Mouse (Mus musculus) heart, postnatal 10 days (tissue): ENCODE results near the gene Kcnh4. TPM values are rescaled to one million over a fixed set of nuclear protein-coding genes. Genes with fewer than 3 reads are reported as not detected.

Experiments used
- DNase-seq, 2 experiments: peaks; one replicate each; pipeline ENCODE4 v3.0.0; 2021
- intact Hi-C: fragments of 180-260 bp; cut with DNase I; formaldehyde crosslinking; loops from one replicate; pipeline ENCODE4 v1.15.1; 2025
- total RNA-seq, 2 experiments: library from RNA; stranded (reverse); gene quantifications; 2 replicates each; pipeline ENCODE4 v1.2.3; 2021

Gene Kcnh4
- total RNA-seq, 2 experiments from 2014 or later = not detected

DNA sequence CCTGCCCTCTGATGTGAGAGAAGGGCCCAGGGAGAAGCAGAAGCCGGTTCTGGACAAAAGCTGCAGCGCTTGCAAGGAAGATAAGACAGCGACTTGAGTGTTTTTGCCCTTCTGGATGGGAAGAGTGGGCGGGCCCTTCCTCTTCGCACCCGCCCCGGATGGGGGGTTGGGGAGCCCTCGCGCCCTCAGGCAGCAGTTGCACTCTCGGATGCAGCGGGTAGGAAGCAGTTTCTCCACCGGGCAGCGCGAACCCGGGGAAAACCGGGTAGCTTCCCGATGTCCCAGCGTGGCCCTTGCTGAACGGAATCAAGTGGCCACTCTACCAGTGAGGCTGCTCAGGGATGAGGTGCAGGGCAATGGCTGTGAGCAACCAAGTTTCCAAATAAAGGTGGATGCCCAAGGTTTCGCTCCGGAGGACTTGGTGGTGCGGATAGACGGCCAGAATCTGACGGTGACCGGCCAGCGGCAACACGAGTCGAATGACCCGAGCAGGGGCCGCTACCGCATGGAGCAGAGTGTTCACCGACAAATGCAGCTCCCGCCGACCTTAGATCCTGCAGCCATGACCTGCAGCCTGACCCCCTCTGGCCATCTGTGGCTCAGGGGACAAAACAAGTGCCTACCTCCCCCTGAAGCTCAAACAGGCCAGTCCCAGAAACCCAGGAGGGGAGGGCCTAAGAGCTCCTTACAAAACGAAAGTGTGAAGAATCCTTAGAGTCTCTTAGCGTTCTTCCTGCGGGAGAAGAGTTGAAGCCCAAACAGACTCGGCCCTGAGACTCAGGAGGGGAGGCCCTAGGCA lies 45.8 kb downstream of the Kcnh4 start, which contains the start of gene Hspb9:
Gene Hspb9 (plus strand): TSS at position 116 of the 799 bp plus-strand sequence.
- intact Hi-C loops = loop anchor here (1.0 to 10.0 kb wide), 4 partner anchors 23 to 351 kb away; no protein-coding TSS in a partner anchor
- DNase-seq = peak; percentile 78 to 79

DNA sequence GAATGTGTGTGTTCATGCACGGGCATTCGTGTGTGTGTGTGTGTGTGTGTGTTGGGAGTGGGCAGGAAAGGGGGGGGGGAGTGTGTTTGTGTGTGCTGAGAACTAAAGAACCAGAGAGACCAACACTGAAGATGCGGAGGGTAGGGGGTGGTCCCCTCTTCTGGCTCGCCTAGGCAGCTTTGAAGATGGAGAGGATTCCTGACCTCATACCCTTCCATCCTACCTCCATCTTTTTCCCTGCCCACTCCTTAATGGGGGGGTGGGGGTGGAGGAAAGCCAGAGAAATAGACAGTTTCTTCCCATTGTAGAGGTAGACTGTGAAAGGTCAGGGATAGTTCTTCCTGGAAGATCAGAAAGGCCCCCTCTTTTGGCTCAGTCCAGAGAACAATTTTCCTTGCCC lies 46.6 kb downstream of the Kcnh4 start:
- intact Hi-C loops = loop anchor here (5.0 to 10.0 kb wide), 2 partner anchors 244 to 352 kb away; no protein-coding TSS in a partner anchor
- no peak for DNase-seq

- intact Hi-C loops = loop anchor here (5.0 to 10.0 kb wide), 2 partner anchors 245 to 353 kb away; no protein-coding TSS in a partner anchor
- peak; percentile 89 to 90 for DNase-seq
These were observed 47.7 kb downstream of the Kcnh4 start, which contains the start of gene Kat2a for GRCm38 (mm10) chr11:100711783-100712615. Gene Kat2a, minus strand, starts transcription at chr11:100712465.

- no peak for DNase-seq
These were observed 48.8 kb downstream of the Kcnh4 start for GRCm38 (mm10) chr11:100710977-100711376.

GRCm38 (mm10) chr11:100710528-100710927 lies 49.2 kb downstream of the Kcnh4 start:
- intact Hi-C loops = loop anchor here (5.0 to 10.0 kb wide), 2 partner anchors 247 to 354 kb away; no protein-coding TSS in a partner anchor
- no peak for DNase-seq

More at GRCm38 (mm10) chr11:100710977-100711376, 48.8 kb downstream of the Kcnh4 start:
- intact Hi-C loops = loop anchor here (5.0 to 10.0 kb wide), 2 partner anchors 246 to 354 kb away; no protein-coding TSS in a partner anchor

DNA sequence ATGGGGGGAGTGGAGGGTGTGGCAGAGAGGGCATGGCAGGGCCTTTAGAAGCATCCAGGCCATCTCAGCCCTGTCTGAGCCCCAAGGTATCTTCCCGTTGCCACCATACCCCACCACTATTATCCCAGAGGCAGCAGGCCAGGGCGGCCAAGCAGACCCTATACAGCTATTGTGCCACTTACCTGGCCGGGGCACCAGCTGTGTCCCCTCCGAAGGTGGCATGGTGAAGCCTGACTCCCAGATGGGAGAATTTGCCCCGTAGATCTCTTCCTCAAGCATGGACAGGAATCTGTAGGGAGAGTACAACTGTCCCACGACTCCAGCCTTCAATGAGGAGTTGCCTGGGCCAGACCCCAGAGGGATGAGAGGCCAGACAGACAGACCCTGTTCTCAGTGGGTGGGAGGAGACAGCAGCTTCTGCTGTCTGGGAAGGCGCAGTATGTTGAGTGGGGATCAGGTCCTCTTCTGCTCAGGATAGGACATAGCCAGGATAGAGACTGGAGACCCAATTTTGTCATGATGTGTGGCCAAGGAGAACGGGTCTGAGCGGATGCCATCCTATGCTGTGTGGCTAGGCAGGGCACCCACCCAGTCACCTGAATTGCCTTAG lies 50.4 kb downstream of the Kcnh4 start:
- no peak for DNase-seq
- intact Hi-C loops = no loop called here

- no peak for DNase-seq
- intact Hi-C loops = no loop called here
These were observed 54.5 kb downstream of the Kcnh4 start for GRCm38 (mm10) chr11:100705095-100705747.

DNA sequence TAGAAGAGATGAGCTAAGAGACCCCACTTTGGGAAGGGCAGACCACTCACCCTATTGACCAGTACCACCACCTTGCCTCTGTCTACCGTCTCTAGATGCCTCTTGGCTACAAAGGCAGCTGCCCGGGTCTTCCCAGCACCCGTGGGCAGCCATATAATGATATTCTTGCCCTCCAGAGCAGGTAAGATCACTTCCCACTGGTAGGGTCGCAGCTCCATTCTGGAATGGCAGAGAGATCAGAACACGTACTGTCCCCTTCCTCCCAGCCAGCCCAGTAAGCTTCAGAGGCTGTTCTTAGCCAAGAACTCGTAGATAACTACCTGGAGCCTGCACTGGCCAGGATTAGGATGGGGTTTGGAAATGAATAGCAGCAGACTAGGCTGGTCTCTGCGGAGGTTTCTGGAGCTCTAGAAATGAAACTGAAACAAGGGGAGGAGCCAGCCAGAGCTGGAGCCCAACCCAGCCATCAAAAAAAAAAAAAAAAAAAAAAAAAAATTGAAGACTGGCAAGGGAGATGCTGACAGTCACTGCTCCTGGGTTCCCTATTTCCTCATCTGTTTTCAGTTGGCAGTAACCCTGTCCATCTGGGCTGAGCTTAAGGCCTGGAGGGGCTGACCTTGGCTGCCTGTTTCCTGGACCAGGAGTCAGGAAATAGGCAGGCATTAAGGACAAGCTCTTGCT lies 55.8 kb downstream of the Kcnh4 start, which contains the start of gene Dhx58:
Gene Dhx58 (minus strand): TSS at position 421 of the 681 bp plus-strand sequence.
- intact Hi-C loops = no loop called here
- peak in 1 of 2 experiments; percentile 33 for DNase-seq

- DNase-seq = no peak
- intact Hi-C loops = no loop called here
These were observed 56.4 kb downstream of the Kcnh4 start for GRCm38 (mm10) chr11:100703366-100703765.

GRCm38 (mm10) chr11:100702906-100703305 lies 56.8 kb downstream of the Kcnh4 start:
- intact Hi-C loops = loop anchor here (1.0 kb wide), 2 partner anchors 76 to 133 kb away; no protein-coding TSS in a partner anchor
- DNase-seq = no peak

- peak; percentile 78 to 85 for DNase-seq
- intact Hi-C loops = loop anchor here (1.0 kb wide), 2 partner anchors 75 to 132 kb away; no protein-coding TSS in a partner anchor
These were observed 57.5 kb downstream of the Kcnh4 start for GRCm38 (mm10) chr11:100702081-100702851.

- intact Hi-C loops = no loop called here
- peak; percentile 51 to 65 for DNase-seq
These were observed 58.4 kb downstream of the Kcnh4 start for GRCm38 (mm10) chr11:100701301-100701700.

- no peak for DNase-seq
- intact Hi-C loops = no loop called here
These were observed 59.0 kb downstream of the Kcnh4 start for GRCm38 (mm10) chr11:100700710-100701109.

- no peak for DNase-seq
- intact Hi-C loops = no loop called here
These were observed 61.8 kb downstream of the Kcnh4 start for GRCm38 (mm10) chr11:100697921-100698320.

DNA sequence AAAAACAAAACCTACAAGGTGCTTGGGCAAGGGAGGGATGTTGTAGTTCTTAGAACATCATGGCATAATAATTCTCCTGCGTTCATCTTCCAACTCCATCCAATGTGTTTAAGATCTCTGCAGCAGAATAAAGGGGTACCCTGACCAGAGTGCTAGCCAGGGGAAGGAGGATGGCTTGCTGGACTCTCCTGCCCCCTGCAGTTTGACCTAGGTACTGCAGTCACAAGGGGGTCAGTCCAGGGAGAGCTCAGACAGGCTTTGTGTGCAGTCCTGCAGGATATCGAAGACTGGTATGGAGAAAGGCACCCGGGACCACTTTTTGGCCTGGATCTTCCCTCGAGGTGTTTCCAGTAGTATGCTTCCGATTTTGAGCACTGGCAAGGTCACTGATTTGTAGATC lies 64.8 kb downstream of the Kcnh4 start:
- intact Hi-C loops = loop anchor here (1.0 kb wide), 2 partner anchors 68 to 125 kb away; no protein-coding TSS in a partner anchor
- peak; percentile 84 to 93 for DNase-seq

DNA sequence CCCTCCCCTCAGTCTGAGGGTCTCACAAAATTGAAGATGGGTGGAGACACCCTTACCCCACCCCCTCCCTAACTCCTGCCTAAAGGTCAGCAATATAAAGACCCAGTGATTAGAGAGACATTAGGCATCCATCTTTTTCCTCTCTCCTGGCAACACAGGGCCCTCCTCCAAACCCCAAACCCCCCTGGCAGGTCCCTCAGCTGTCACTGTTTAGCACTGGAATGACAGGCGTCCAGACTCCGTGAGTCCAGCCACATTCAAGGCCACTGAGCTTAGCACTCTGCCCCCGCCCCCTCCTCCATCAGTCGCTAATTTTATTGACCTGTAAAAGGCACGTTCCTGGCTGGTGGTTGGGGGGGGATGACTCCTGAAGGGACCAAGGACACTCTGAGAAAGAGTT lies 66.6 kb downstream of the Kcnh4 start:
- DNase-seq = no peak
- intact Hi-C loops = no loop called here

DNA sequence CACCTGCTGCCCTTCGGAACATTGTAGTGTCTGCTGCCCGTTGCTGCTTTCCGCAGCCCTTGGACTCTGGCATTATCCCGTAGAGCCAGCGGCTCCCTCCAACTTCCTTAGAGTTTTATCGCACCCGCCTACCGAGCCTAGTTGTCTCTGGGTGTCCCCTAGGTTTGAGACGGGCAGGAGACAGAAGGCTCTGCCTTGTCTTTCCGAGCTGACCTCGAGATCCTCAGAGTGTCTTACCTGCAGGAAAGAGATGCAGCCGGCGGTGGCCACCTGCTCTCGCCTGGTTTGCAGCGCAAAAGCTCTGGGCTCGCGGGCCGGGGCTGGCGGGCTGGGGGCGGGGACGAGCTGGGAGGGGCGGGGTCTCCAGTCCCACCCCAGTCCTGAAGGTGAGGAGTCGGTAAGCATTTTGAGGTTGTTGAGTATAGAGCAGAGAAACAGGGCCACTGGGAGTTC lies 67.6 kb downstream of the Kcnh4 start, which contains the start of gene Zfp385c:
Gene Zfp385c (minus strand): TSS at position 292 of the 453 bp plus-strand sequence.
- intact Hi-C loops = no loop called here
- no peak for DNase-seq

DNA sequence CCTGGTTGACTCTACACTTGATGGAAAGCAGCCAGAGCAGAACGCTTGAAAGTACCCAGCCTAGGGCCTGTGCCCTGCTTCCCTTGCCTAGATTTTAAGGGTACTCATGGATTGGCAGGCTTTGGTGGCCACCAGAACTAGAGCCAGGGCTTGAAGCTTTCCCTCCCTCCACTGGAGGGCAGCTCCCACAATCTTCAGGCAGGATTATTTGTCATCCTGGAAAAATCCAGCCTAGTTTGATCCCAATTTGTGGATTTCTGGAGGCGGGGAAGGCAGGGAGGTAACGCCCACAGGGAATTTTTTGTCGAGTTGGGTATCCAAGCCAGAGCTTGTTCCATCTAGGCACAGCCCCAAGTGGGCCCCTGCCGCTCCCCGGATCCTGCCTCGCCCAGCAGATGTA lies 69.4 kb downstream of the Kcnh4 start:
- intact Hi-C loops = no loop called here

More for the DNA sequence above, 69.4 kb downstream of the Kcnh4 start:
- DNase-seq = no peak
